Comparison of ENCODE assay signal across 16 mouse cellular contexts in genomic region chr1:36294402-36294801, GRCm38 (mm10). TPM values are rescaled to one million over a fixed set of nuclear protein-coding genes. Genes with fewer than 3 reads are reported as not detected.
DNase-seq lines count a peak whose midpoint lies in the region; ATAC-seq lines count a peak whose summit lies in the region.
"Had no signal": no experiment of that assay in that cellular context is flagged by ENCODE, and none has a peak within 500 bp of the region (broad histone marks: within the 10 kb centered on the region; RNA-seq: fewer than 3 reads in every experiment).

No protein-coding gene starts in this region.

- peak; percentile 66 for ATAC-seq in inflammation-experienced regulatory T-cells, adult 6 months
- ATAC-seq: forebrain, postnatal 0 days; intestine, embryonic 15.5 days had no signal

- DNase-seq in adrenal gland, postnatal 14 days, result peak; percentile 1
- no peak for DNase-seq in adrenal gland, postnatal 25 days
- peak; percentile 83 for DNase-seq in CD4-positive helper T cell, adult 2 months (ENCODE audit: low read depth, low spot score)
- DNase-seq in thymus, postnatal 0 days (ENCODE audit: low spot score), result peak; percentile 83
- DNase-seq in frontal cortex, postnatal 36 days (ENCODE audit: low spot score in 2 of 2), result no peak
- DNase-seq in kidney, postnatal 36 days, result no peak
- no peak for DNase-seq in layer of hippocampus, adult 18-20 months (ENCODE audit: low spot score in 2 of 2)
- DNase-seq: adrenal gland, adult 8-10 months; cerebellum, postnatal 10 days; embryo, embryonic 11 days; forebrain, postnatal 0 days; heart, adult 11 months; layer of hippocampus, postnatal 36 days; lung, postnatal 10 days had no signal

RNA-seq across cellular contexts. Expression of gene Arid5a, which starts 13.1 kb away (rescaled TPM):
- total RNA-seq in adrenal gland, postnatal 14 days (2021), result 6.0 and 10.6 TPM in 2 replicates
- total RNA-seq in adrenal gland, postnatal 25 days (2021), result 2.7 and 3.5 TPM in 2 replicates
- 10 to 100 TPM; 75.9 to 89.1 (median 88.6) TPM for polyA plus RNA-seq in inflammation-experienced regulatory T-cells, adult 6 months (2017; shearing (Covaris generic))
- polyA plus RNA-seq in thymus, postnatal 0 days (2015; fragmentation: Nextera tagmentation; extraction: Ambion mirVana), result 34.9 and 35.4 TPM in 2 replicates
- 10 to 100 TPM; 15.2 to 16.4 TPM for total RNA-seq in layer of hippocampus, adult 18-20 months (2021)

RNA-seq across cellular contexts. Expression of gene Neurl3, which starts 19.9 kb away (rescaled TPM):
- total RNA-seq in adrenal gland, postnatal 14 days (2021), result 4.0 and 5.8 TPM in 2 replicates
- total RNA-seq in adrenal gland, postnatal 25 days (2021), result 4.3 and 4.6 TPM in 2 replicates
- 100 to 1,000 TPM in 1 of 3 experiments, 10 to 100 TPM in 2; 23.0 to 132 (median 83.6) TPM for polyA plus RNA-seq in inflammation-experienced regulatory T-cells, adult 6 months (2017; shearing (Covaris generic))
- polyA plus RNA-seq in thymus, postnatal 0 days (2015; fragmentation: Nextera tagmentation; extraction: Ambion mirVana), result 3.8 and 4.4 TPM in 2 replicates
- total RNA-seq in layer of hippocampus, adult 18-20 months (2021), result under 1 TPM; 0.53 to 0.77 TPM

RNA-seq across cellular contexts. Expression of gene Uggt1, which starts 49.9 kb away (rescaled TPM):
- 42.8 and 45.7 TPM in 2 replicates for total RNA-seq in adrenal gland, postnatal 14 days (2021)
- 47.5 and 53.2 TPM in 2 replicates for total RNA-seq in adrenal gland, postnatal 25 days (2021)
- 10 to 100 TPM; 22.5 to 27.7 (median 25.2) TPM for polyA plus RNA-seq in inflammation-experienced regulatory T-cells, adult 6 months (2017; shearing (Covaris generic))
- 43.9 and 46.5 TPM in 2 replicates for polyA plus RNA-seq in thymus, postnatal 0 days (2015; fragmentation: Nextera tagmentation; extraction: Ambion mirVana)
- 10 to 100 TPM; 33.6 to 39.2 TPM for total RNA-seq in layer of hippocampus, adult 18-20 months (2021)

Comparison
In these comparisons a context has a peak if more than half of its experiments do, and no peak if none do; other contexts are left out.
1. DNase-seq: peak in adrenal gland, postnatal 14 days (single experiment), CD4-positive helper T cell, adult 2 months (single experiment) and thymus, postnatal 0 days (single experiment); none in adrenal gland, postnatal 25 days (single experiment), frontal cortex, postnatal 36 days (0 of 2), kidney, postnatal 36 days (0 of 2) and layer of hippocampus, adult 18-20 months (0 of 2).